9 mouse cellular contexts compared by ENCODE assay signal in genomic region chr6:54391765-54392164, GRCm38 (mm10). TPM values are rescaled to one million over a fixed set of nuclear protein-coding genes. Genes with fewer than 3 reads are reported as not detected.
DNase-seq lines count a peak whose midpoint lies in the region; ATAC-seq and TF ChIP-seq lines count a peak whose summit lies in the region.
"Had no signal": no experiment of that assay in that cellular context is flagged by ENCODE, and none has a peak within 500 bp of the region (broad histone marks: within the 10 kb centered on the region; RNA-seq: fewer than 3 reads in every experiment).

No protein-coding gene starts in this region.

- ATAC-seq in liver, embryonic 11.5 days (replicated peaks; ENCODE audit: low FRiP score): no peak
- ATAC-seq in midbrain, embryonic 11.5 days (ENCODE audit: low FRiP score): no peak

- no peaks in the 10 kb centered on the region for H3K79me2 ChIP-seq in liver, adult 2 months (ENCODE audit: control insufficient read depth, insufficient read depth, low read length)

- intact Hi-C loops in heart, postnatal 14 days (cut with DNase I): loop anchor here (1.0 to 5.0 kb wide), 2 partner anchors 36 to 116 kb away; partner anchors contain the start of gene Wipf3

- TF ChIP-seq CTCF in liver, adult 2 months (IDR thresholded peaks at IDR 0.05; ENCODE audit: low read depth, low read length): peak; percentile 48

- H3K27ac ChIP-seq in liver, adult 2 months (replicated peaks; ENCODE audit: insufficient read depth, low read depth, low read length): no peak overlapping the region
- no peak overlapping the region for H3K27ac ChIP-seq in liver, embryonic 11.5 days (ENCODE audit: low read depth, low read length)
- no peak overlapping the region for H3K27ac ChIP-seq in midbrain, embryonic 11.5 days (ENCODE audit: low read depth, low read length)
- H3K27ac ChIP-seq: heart, embryonic 13.5 days had no signal

- peaks cover 2% of the 10 kb centered on the region; the same call in 1 of the 2 replicates for H3K4me1 ChIP-seq in liver, adult 2 months (ENCODE audit: control insufficient read depth, insufficient read depth, low read length)
- no peaks in the 10 kb centered on the region for H3K4me1 ChIP-seq in liver, embryonic 11.5 days (replicated peaks; ENCODE audit: control insufficient read depth, insufficient read depth, low read length)
- H3K4me1 ChIP-seq in midbrain, embryonic 11.5 days (ENCODE audit: control insufficient read depth, insufficient read depth, low read length): no peaks in the 10 kb centered on the region

- no peaks in the 10 kb centered on the region for H3K36me3 ChIP-seq in liver, adult 2 months (ENCODE audit: control insufficient read depth, insufficient read depth, low read length)
- H3K36me3 ChIP-seq in liver, embryonic 11.5 days (ENCODE audit: control insufficient read depth, insufficient read depth, low read length): no peaks in the 10 kb centered on the region
- H3K36me3 ChIP-seq in midbrain, embryonic 11.5 days (ENCODE audit: control insufficient read depth, insufficient read depth, low read length): no peaks in the 10 kb centered on the region
- H3K36me3 ChIP-seq: heart, embryonic 13.5 days had no signal

- H3K4me2 ChIP-seq in liver, embryonic 11.5 days: no peak overlapping the region
- no peak overlapping the region for H3K4me2 ChIP-seq in midbrain, embryonic 11.5 days
- H3K4me2 ChIP-seq: heart, embryonic 13.5 days had no signal

- 5% methylated on average over 3 of the region's 3 CpGs for WGBS in liver, adult 2 months
- under 1% methylated on average over 3 of the region's 3 CpGs for WGBS in liver, embryonic 11.5 days
- WGBS in midbrain, embryonic 11.5 days: 6% methylated on average over 3 of the region's 3 CpGs

- peak; percentile 61 for DNase-seq in adrenal gland, postnatal 10 days
- DNase-seq in adrenal gland, postnatal 4 days (ENCODE audit: low spot score in 2 of 2): no peak
- peak; percentile 55 for DNase-seq in liver, adult 2 months (ENCODE audit: extremely low read depth, low read depth, low spot score)
- DNase-seq in liver, embryonic 11.5 days (ENCODE audit: low spot score): no peak
- peak; percentile 60 to 77 for DNase-seq in cerebellum, adult 18-20 months
- peak; percentile 65 to 74 for DNase-seq in heart, postnatal 14 days
- DNase-seq in midbrain, embryonic 11.5 days (ENCODE audit: low spot score, missing footprints): peak; percentile 87
- no peak for DNase-seq in natural killer cell, adult 2 months (ENCODE audit: low spot score in 2 of 2)

- H3K4me3 ChIP-seq in liver, adult 2 months (ENCODE audit: insufficient read depth, low read depth, low read length): no peak overlapping the region
- H3K4me3 ChIP-seq in liver, embryonic 11.5 days (ENCODE audit: low read depth, low read length): no peak overlapping the region
- H3K4me3 ChIP-seq in midbrain, embryonic 11.5 days (ENCODE audit: low read depth, low read length): no peak overlapping the region
- H3K4me3 ChIP-seq: heart, embryonic 13.5 days had no signal

- no peak for TF ChIP-seq POLR2A in liver, adult 2 months (IDR thresholded peaks at IDR 0.05; ENCODE audit: extremely low read depth, insufficient read depth, low read length)

- H3K9ac ChIP-seq in liver, adult 2 months (ENCODE audit: low read depth, low read length): no peak overlapping the region
- no peak overlapping the region for H3K9ac ChIP-seq in liver, embryonic 11.5 days (ENCODE audit: low read depth, low read length)
- no peak overlapping the region for H3K9ac ChIP-seq in midbrain, embryonic 11.5 days (ENCODE audit: low read length)
- H3K9ac ChIP-seq: heart, embryonic 13.5 days had no signal

- H3K27me3 ChIP-seq in liver, adult 2 months (ENCODE audit: control insufficient read depth, insufficient read depth, low read length): no peaks in the 10 kb centered on the region
- 0 out of 2 replicates have a peak, but pooled peaks cover 3% of the 10 kb centered on the region for H3K27me3 ChIP-seq in liver, embryonic 11.5 days (replicated peaks; ENCODE audit: control insufficient read depth, insufficient read depth, low read length)
- H3K27me3 ChIP-seq in midbrain, embryonic 11.5 days (ENCODE audit: control insufficient read depth, insufficient read depth, low read length): no peaks in the 10 kb centered on the region
- H3K27me3 ChIP-seq: heart, embryonic 13.5 days had no signal

- no peaks in the 10 kb centered on the region for H3K9me3 ChIP-seq in liver, embryonic 11.5 days (ENCODE audit: control insufficient read depth, low read length)
- no peaks in the 10 kb centered on the region for H3K9me3 ChIP-seq in midbrain, embryonic 11.5 days (ENCODE audit: control insufficient read depth, low read length)
- H3K9me3 ChIP-seq: heart, embryonic 13.5 days had no signal

RNA-seq across cellular contexts. Expression of gene Wipf3, which starts 37.6 kb away (rescaled TPM):
- total RNA-seq in adrenal gland, postnatal 10 days (2021): 1 to 10 TPM; 4.6 to 8.2 TPM
- total RNA-seq in adrenal gland, postnatal 4 days (2021): 1 to 10 TPM; 2.7 to 4.3 TPM
- total RNA-seq in liver, adult 2 months (2014; rRNA removed): 6.0 and 6.4 TPM in 2 replicates
- 2.0 and 2.3 TPM in 2 replicates for polyA plus RNA-seq in liver, adult 2 months (2012; rRNA removed)
- 0.26 and 0.47 TPM in 2 replicates for polyA plus RNA-seq in liver, embryonic 11.5 days (2014; fragmentation: Nextera tagmentation; extraction: Ambion mirVana)
- 10 to 100 TPM; 20.9 to 25.7 TPM for total RNA-seq in heart, postnatal 14 days (2021)
- 0.50 and 0.55 TPM in 2 replicates for polyA plus RNA-seq in midbrain, embryonic 11.5 days (2014; fragmentation: Nextera tagmentation; extraction: Ambion mirVana)

Comparison
In these comparisons a context has a peak if more than half of its experiments do, and no peak if none do; other contexts are left out.
1. DNase-seq: peak in adrenal gland, postnatal 10 days (single experiment), liver, adult 2 months (single experiment), cerebellum, adult 18-20 months (2 of 2), heart, postnatal 14 days (2 of 2) and midbrain, embryonic 11.5 days (single experiment); none in adrenal gland, postnatal 4 days (0 of 2), liver, embryonic 11.5 days (single experiment) and natural killer cell, adult 2 months (0 of 2).